Mouse (Mus musculus) liver, embryonic 12.5 days (tissue): ENCODE data around the gene Arhgef10l. TPM values are rescaled to one million over a fixed set of nuclear protein-coding genes. Genes with fewer than 3 reads are reported as not detected.

Experiments
- ATAC-seq: fragments of 200-750 bp; cut with Nextera tagmentation; 2 replicates; pipeline ENCODE4 v1.8.0; 2017; ENCODE audit warnings: moderate number of reproducible peaks, mild to moderate bottlenecking, moderate library complexity
- H3K27ac ChIP-seq: fragments of 300-500 bp; sonication (generic); 2 replicates; pipeline ENCODE4 v1.5.1; 2016; ENCODE audit warnings: mild to moderate bottlenecking
- H3K27me3 ChIP-seq: fragments of 300-500 bp; sonication (generic); replicated peaks from 2 replicates; pipeline ENCODE4 v1.6.1; 2016; ENCODE audit warnings: mild to moderate bottlenecking, moderate library complexity
- H3K36me3 ChIP-seq: fragments of 300-500 bp; sonication (generic); 2 replicates; pipeline ENCODE4 v1.6.1; 2016; ENCODE audit warnings: mild to moderate bottlenecking, moderate library complexity
- H3K4me1 ChIP-seq: fragments of 300-500 bp; sonication (generic); 2 replicates; pipeline ENCODE4 v1.6.1; 2016
- H3K4me2 ChIP-seq: fragments of 300-500 bp; sonication (generic); 2 replicates; pipeline ENCODE4 v1.6.1; 2016; ENCODE audit warnings: mild to moderate bottlenecking, moderate library complexity
- H3K4me3 ChIP-seq: fragments of 300-500 bp; sonication (generic); 2 replicates; pipeline ENCODE4 v1.5.1; 2016; ENCODE audit warnings: mild to moderate bottlenecking, moderate library complexity
- H3K9ac ChIP-seq: fragments of 300-500 bp; sonication (generic); 2 replicates; pipeline ENCODE4 v1.6.1; 2016; ENCODE audit warnings: mild to moderate bottlenecking, moderate library complexity
- H3K9me3 ChIP-seq: fragments of 300-500 bp; sonication (generic); replicated peaks from 2 replicates; pipeline ENCODE4 v1.6.1; 2016; ENCODE audit warnings: mild to moderate bottlenecking, moderate library complexity
- WGBS: fragments of 180-500 bp; shearing (Covaris S2); methylation state at CpG from one replicate; pipeline ENCODE4 v1.1.7; 2016; ENCODE audit not compliant: insufficient replicate concordance; 5-methylcytosine and 5-hydroxymethylcytosine counted together
- polyA plus RNA-seq: library from polyadenylated mRNA; unstranded; fragments of >200 nt; fragmentation: Nextera tagmentation; extraction: Ambion mirVana; gene quantifications from 2 replicates; pipeline ENCODE4 v1.2.1, GENCODE M21; 2016

Gene Arhgef10l
- polyA plus RNA-seq, 1 experiment from 2014 or later = 3.5 TPM

DNA sequence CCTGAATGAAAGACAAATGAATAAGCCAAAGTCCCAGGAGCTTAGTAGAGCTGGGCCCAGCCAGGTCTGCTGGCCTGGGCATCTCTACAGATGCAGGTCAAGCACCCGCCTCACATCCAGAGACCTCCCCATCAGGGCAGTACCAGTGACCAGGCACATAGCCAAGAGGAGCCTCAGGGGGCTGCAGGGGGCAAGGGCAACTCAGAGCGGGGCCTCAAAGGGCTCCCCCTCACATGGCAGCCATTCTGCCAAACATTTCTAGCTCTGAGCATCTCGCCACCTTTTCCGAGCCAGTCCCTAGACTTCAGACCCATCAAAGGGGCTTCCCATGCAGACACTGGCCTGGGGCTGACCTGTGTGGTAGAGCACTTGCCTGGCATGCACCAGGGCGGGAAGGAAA is 27.2 kb downstream of the Arhgef10l start:
- no peak for ATAC-seq
- Histone ChIP-seq H3K27me3 (no peaks in the 10 kb centered on the region), H3K4me3 (no peak overlapping the region), H3K4me2 (no peak overlapping the region), H3K4me1 (peaks cover 5% of the 10 kb centered on the region; the same call in 1 of the 2 replicates), H3K27ac (no peak overlapping the region), H3K9me3 (no peaks in the 10 kb centered on the region), H3K36me3 (no peaks in the 10 kb centered on the region), H3K9ac (no peak overlapping the region)
- 66% methylated on average over 5 of the region's 5 CpGs for WGBS

DNA sequence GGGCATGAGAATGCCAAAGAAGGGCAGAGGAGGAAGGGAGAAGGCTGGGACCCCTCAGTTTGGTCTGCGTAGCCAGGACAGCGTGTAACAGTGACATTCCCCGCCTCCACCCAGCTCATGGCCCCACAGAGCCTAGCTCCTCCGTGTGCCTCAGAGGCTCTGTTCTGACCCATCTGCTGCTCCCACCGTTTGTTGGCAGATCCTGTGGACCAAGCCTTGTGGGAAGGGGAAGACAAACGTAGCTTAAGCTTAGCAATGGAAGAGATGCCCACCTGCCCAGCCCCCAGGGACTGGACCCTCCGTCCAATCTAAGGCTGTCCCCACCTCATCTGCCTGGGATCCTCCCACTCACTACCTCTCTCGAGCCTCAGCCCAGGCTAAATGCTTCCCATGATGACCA is 28.5 kb downstream of the Arhgef10l start:
- no peaks in the 10 kb centered on the region for H3K27me3 ChIP-seq
- H3K9me3 ChIP-seq = no peaks in the 10 kb centered on the region
- WGBS = 53% methylated on average over 8 of the region's 8 CpGs
- no peak overlapping the region for H3K4me3 ChIP-seq
- no peaks in the 10 kb centered on the region for H3K36me3 ChIP-seq
- peaks cover 11% of the 10 kb centered on the region for H3K4me1 ChIP-seq
- no peak for ATAC-seq
- no peak overlapping the region for H3K4me2 ChIP-seq
- no peak overlapping the region for H3K27ac ChIP-seq
- no peak overlapping the region for H3K9ac ChIP-seq

DNA sequence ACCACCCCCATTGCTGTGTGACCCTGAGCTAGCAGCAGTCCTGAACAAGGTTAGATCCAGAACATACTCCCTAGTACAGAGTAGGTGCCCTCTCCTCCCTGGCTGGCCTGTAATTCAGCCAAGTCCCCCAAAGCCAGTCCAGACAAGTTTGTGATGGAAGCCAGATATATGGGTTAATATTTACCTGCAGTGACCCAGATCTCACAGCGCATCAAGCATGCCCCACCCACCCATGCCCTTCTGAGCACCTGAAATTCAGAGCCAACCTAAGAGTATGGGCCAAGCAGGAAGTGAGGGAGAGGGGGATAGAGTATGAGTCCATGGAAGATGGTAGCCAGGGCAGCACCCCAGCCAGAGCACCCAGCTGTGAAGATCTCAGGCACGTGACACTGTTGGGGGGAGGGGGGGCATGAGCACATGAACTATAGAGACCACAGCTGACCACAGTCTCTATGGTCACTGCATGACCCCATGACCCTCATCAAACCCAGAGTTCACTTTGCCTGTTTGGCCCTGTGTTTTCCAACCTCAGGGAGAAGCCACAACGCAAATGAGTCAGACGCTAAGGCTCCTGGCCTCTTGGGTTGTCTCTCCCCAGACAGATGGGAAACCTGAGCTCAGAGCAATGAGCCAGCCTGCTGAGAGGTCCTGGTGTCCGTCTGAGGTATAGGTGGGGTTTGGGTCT is 29.4 kb downstream of the Arhgef10l start:
- no peak overlapping the region for H3K4me3 ChIP-seq
- H3K9me3 ChIP-seq = no peaks in the 10 kb centered on the region
- 49% methylated on average over 5 of the region's 5 CpGs for WGBS
- H3K9ac ChIP-seq = no peak overlapping the region
- peaks cover 17% of the 10 kb centered on the region for H3K4me1 ChIP-seq
- H3K36me3 ChIP-seq = no peaks in the 10 kb centered on the region
- ATAC-seq = peak; percentile 28; the same call in 1 of the 2 replicates
- H3K4me2 ChIP-seq = no peak overlapping the region
- no peaks in the 10 kb centered on the region for H3K27me3 ChIP-seq
- no peak overlapping the region for H3K27ac ChIP-seq

DNA sequence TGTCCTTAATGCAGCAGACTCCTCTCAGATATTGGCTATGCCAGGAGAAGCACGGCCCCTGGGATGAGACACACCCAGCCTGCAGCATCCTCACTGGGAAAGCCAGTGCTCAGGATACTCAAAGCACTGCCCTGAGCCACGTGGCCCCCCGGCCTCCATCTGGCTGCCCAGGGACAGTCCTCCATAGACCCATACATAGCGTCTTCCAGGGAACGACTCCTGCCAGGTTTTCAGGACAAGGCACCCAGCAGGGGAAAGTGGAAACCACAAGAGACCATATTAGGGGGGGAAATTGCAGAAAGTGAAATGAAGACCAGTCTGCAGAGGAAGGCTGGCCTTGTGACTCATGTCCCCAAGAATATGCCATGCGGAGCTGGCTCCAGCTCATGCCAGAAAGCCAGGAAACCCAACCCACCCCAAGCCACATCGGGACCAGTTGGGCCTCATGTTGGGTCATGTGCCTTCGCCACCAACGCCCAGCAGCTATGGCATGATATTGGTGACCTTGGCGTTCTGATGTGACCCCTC is 30.9 kb downstream of the Arhgef10l start:
- Histone ChIP-seq H3K36me3 (no peaks in the 10 kb centered on the region), H3K9ac (no peak overlapping the region), H3K27me3 (no peaks in the 10 kb centered on the region), H3K4me3 (no peak overlapping the region), H3K27ac (no peak overlapping the region), H3K4me1 (peaks cover 24% of the 10 kb centered on the region), H3K4me2 (no peak overlapping the region), H3K9me3 (no peaks in the 10 kb centered on the region)
- ATAC-seq = no peak
- 61% methylated on average over 10 of the region's 10 CpGs for WGBS

DNA sequence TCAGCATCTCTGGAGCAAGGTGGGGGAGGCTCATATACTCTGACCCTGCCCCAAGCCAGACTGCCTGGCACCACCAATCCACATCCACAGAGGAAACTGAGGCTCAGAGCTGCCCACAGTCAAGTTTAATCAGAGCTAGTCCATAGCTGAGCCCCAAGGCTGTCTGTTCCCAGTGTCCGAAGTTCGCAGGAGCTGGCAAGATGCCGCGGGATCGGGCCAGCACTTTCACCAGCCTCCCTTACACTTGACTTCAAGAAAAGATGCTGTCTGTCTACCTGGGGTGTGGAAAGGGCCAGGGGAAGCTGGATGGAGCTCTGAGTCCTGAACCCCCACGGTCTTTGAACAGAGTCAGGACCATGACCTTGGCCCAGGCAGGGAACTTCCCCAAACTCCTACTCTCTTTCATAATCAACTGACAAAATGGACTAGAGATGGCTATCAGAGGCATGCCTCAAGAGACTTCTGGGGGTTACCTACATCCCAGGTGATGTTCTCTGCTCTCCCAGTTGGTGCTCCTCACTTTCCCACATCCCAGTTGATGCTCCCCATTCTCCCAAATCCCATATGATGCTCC is 34.4 kb downstream of the Arhgef10l start:
- Histone ChIP-seq H3K4me2 (no peak overlapping the region), H3K4me3 (no peak overlapping the region), H3K27ac (no peak overlapping the region), H3K9me3 (no peaks in the 10 kb centered on the region), H3K9ac (no peak overlapping the region), H3K4me1 (peaks cover 24% of the 10 kb centered on the region), H3K27me3 (no peaks in the 10 kb centered on the region), H3K36me3 (no peaks in the 10 kb centered on the region)
- ATAC-seq = no peak
- 67% methylated on average over 6 of the region's 6 CpGs for WGBS

DNA sequence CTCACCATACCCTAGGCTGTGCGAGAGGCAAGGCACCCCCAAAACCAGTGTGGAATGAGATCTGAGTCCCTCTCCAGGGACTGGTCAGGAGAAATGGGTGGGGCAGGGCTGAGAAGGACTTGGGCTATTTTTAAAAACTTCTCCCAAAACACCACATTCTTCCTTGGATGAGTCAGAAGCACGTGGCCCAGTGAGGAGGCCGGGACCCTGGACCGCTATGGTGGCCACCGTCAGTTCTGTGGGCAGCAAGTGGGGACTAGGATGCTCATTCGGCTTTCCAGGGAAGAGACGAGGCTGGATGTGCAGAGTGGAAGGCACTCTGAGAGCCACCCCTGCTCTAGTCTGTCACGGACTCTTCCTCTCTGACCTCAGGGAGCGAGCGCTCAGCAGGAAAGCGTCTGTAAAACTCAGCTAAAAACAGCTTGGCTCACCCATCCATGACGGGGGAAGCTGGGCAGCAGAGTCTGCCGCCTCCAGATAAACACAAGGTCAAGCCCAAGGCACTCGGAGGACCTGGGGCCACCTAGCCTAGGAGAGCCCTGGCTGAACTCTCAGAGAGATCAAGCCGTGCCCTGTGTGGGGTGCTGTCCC is 35.1 kb downstream of the Arhgef10l start:
- no peak overlapping the region for H3K9ac ChIP-seq
- H3K36me3 ChIP-seq = no peaks in the 10 kb centered on the region
- H3K27me3 ChIP-seq = no peaks in the 10 kb centered on the region
- H3K4me1 ChIP-seq = peaks cover 20% of the 10 kb centered on the region
- H3K9me3 ChIP-seq = no peaks in the 10 kb centered on the region
- H3K4me3 ChIP-seq = no peak overlapping the region
- WGBS = 28% methylated on average over 15 of the region's 15 CpGs
- no peak overlapping the region for H3K4me2 ChIP-seq
- no peak overlapping the region for H3K27ac ChIP-seq
- ATAC-seq = no peak

DNA sequence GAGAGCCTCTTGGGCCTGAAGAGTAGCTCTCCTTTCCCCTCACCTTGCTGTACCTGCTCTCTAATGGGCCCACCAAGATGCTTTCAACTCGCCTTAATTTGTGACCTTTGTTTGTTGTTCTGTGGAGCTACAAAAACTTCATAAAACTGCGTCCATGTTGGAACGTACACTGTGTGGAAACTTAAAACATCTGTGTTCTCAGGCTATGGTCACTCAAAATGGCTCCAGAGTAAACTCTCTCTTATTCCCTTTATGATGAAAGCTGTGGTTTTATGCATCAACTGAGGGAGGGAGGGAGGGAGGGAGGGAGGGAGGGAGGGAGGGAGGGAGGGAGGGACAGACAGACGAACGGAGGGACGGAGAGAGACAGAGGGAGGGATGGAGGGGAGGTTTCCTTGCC is 35.7 kb downstream of the Arhgef10l start:
- no peak for ATAC-seq
- Histone ChIP-seq H3K9ac (no peak overlapping the region), H3K27ac (no peak overlapping the region), H3K4me2 (no peak overlapping the region), H3K36me3 (no peaks in the 10 kb centered on the region), H3K9me3 (no peaks in the 10 kb centered on the region), H3K27me3 (no peaks in the 10 kb centered on the region), H3K4me1 (peaks cover 19% of the 10 kb centered on the region), H3K4me3 (no peak overlapping the region)
- WGBS = 60% methylated on average over 3 of the region's 6 CpGs

DNA sequence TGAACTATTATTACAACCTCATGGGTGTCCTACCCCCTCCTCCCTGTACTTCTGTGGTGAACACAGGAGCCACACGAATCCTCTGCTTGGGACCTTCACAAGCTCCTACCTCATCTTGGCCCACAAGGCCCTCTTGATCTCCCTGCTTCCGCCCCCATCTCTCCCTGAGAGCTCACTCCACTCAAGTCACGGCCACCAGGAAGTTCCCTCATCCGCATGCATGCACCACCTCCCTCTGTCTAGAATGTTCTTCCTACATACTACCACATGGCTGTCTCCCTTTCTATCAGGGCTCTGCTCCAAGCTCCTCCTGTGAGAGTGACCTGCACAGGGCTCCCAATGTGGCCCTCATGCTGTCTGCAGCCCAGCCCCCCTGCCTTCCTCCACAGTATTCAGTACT is 36.8 kb downstream of the Arhgef10l start:
- Histone ChIP-seq H3K4me1 (peaks cover 31% of the 10 kb centered on the region), H3K9ac (no peak overlapping the region), H3K4me2 (no peak overlapping the region), H3K9me3 (no peaks in the 10 kb centered on the region), H3K36me3 (no peaks in the 10 kb centered on the region), H3K4me3 (no peak overlapping the region), H3K27me3 (no peaks in the 10 kb centered on the region), H3K27ac (0 out of 2 replicates have a peak overlapping the region, but pooled peaks have one; percentile 11)
- 50% methylated on average over 4 of the region's 4 CpGs for WGBS
- ATAC-seq = no peak

DNA sequence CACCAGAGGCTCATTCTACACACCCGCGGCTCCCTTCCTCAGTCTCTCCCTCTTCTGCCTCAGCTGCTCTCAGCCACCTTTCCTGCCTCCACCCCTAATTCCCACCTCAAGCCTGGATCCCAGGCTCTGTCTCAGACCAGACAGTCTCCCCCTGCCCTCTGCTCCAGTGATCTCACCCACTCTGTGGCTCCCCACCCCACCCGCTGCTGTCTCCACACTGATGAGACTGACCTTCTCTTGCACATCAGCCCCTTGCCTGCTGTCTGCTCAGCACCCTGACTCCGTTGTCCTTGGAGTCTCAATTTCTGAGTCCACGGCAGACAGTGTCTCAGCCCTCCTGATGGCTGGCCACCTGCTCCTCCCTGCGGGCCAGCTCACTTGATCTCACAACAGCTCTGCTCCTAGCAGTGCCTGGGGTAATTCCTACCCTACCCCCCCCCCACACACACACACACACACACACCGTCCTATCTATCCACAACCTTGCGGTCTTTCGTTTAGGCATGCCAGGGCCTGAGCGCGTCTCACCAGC is 37.3 kb downstream of the Arhgef10l start:
- no peak overlapping the region for H3K4me3 ChIP-seq
- H3K27me3 ChIP-seq = no peaks in the 10 kb centered on the region
- H3K9me3 ChIP-seq = no peaks in the 10 kb centered on the region
- WGBS = 67% methylated on average over 11 of the region's 11 CpGs
- H3K4me2 ChIP-seq = no peak overlapping the region
- no peak overlapping the region for H3K9ac ChIP-seq
- no peaks in the 10 kb centered on the region for H3K36me3 ChIP-seq
- ATAC-seq = no peak
- H3K27ac ChIP-seq = no peak overlapping the region
- peaks cover 35% of the 10 kb centered on the region for H3K4me1 ChIP-seq

DNA sequence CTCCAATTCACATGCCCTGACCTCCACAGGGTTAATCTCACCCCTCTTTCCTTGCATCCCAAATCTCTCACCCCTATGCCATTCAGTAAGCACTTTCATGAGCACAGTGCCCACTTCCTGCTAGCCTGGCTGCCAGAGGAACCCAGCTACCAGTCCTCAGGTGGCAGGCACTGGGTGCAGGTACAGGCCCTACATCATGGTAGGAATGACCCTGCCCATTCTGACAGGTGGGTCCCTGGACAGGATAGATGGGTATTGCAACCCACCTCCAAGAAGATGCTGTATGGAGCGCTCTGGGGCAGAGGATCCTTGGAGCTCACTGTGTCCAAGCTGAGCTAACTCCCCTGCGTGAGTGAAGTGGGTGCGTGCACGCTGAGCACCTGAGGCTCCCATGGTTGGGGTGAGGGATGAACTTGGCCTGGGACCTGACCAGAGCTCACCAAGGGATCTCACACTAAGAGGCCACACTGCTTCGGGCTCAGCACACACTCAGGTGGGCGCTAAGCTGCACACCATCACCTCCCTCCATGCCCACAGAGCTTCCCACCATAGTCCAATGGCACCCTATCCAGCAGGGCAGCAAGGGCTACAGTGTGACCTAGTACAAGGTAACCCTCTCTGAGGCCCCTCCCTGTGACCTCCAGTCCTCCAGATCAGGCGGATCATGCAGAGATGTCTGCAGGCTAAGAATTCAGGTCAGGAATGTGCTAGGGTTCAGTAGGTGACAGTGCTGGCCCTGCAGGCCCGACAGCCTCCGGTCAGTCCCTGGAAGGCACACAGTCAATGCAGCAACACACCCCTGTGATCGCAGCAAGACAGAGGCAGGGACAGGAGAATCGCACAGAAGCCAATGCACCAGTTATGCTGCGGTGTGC is 39.9 kb downstream of the Arhgef10l start:
- Histone ChIP-seq H3K27ac (no peak overlapping the region), H3K36me3 (no peaks in the 10 kb centered on the region), H3K4me1 (peaks cover 30% of the 10 kb centered on the region), H3K27me3 (no peaks in the 10 kb centered on the region), H3K9me3 (no peaks in the 10 kb centered on the region), H3K4me2 (no peak overlapping the region), H3K4me3 (no peak overlapping the region), H3K9ac (no peak overlapping the region)
- no peak for ATAC-seq
- 72% methylated on average over 12 of the region's 12 CpGs for WGBS

DNA sequence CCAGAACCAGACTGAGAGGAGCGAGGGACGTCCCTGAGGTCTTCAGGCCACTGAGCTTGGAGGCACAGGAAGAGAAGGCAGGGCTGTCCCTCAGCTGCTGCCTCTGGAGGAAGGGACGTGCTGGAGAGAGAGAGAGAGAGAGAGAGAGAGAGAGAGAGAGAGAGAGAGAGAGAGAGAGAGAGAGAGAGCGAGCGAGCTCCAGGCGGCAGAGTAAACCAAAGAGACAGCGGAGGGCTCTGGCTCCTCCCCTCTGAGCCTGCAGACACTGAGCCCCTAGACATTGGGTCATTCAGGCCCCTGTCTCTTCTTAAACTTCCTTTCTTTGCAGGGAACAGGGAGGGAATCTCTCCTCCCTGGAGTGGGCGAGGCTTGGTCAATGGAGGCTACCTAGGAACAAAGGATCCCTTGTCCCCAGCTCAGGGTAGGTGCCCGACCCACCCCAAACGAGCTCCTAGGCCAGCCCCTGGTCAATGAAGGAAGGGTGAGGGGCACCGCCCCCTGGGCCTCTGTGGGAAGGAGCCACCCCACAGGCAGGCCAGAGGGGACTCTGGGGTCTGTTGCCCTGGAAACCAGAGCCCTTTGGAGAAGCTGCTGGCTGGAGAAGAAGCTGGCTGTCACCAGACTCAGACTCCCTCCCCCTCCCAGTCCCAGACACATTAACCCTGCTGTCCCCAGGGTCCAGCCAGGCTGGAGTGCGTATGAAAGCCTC is 41.2 kb downstream of the Arhgef10l start:
- H3K27ac ChIP-seq = peak overlapping the region; percentile 71
- no peak overlapping the region for H3K9ac ChIP-seq
- ATAC-seq = peak; percentile 52
- peak overlapping the region; percentile 33 for H3K4me2 ChIP-seq
- 9% methylated on average over 9 of the region's 12 CpGs for WGBS
- H3K27me3 ChIP-seq = no peaks in the 10 kb centered on the region
- H3K4me3 ChIP-seq = no peak overlapping the region
- no peaks in the 10 kb centered on the region for H3K9me3 ChIP-seq
- H3K36me3 ChIP-seq = no peaks in the 10 kb centered on the region
- peaks cover 37% of the 10 kb centered on the region for H3K4me1 ChIP-seq
